Mouse (Mus musculus) G1E-ER4 (cell line): Measurements from ENCODE around the gene Fam92b. TPM values are rescaled to one million over a fixed set of nuclear protein-coding genes. Genes with fewer than 3 reads are reported as not detected.

Experiments used
- GATA1 ChIP-seq: IDR thresholded peaks from one replicate; pipeline ENCODE4 v1.8.0; 2012; ENCODE audit warnings: low read length, inconsistent platforms
- polyA plus RNA-seq: library from polyadenylated mRNA; stranded (reverse); fragments of >175 nt; gene quantifications from 2 replicates; pipeline ENCODE4 v1.2.3, GENCODE M21; 2012

Gene Fam92b
- polyA plus RNA-seq, 1 experiment: not detected

GRCm38 (mm10) chr8:120176605-120177004 is 661 bp downstream of the Fam92b start:
- TF ChIP-seq GATA1: no peak

GRCm38 (mm10) chr8:120174606-120175005 is 2.7 kb downstream of the Fam92b start:
- TF ChIP-seq GATA1: no peak

- TF ChIP-seq GATA1: no peak
These were observed 4.1 kb downstream of the Fam92b start for GRCm38 (mm10) chr8:120173195-120173594.

GRCm38 (mm10) chr8:120169119-120169518 is 8.1 kb downstream of the Fam92b start:
- no peak for TF ChIP-seq GATA1

- no peak for TF ChIP-seq GATA1
These were observed 9.4 kb downstream of the Fam92b start for GRCm38 (mm10) chr8:120167821-120168220.

- no peak for TF ChIP-seq GATA1
These were observed 10.1 kb downstream of the Fam92b start for GRCm38 (mm10) chr8:120167136-120167535.

GRCm38 (mm10) chr8:120164026-120164425 is 13.2 kb downstream of the Fam92b start:
- no peak for TF ChIP-seq GATA1

- no peak for TF ChIP-seq GATA1
These were observed 13.9 kb downstream of the Fam92b start for GRCm38 (mm10) chr8:120163376-120163775.

GRCm38 (mm10) chr8:120162404-120162752 is 14.9 kb downstream of the Fam92b start:
- TF ChIP-seq GATA1: no peak

GRCm38 (mm10) chr8:120161658-120162403 is 15.4 kb downstream of the Fam92b start:
- TF ChIP-seq GATA1: no peak

- no peak for TF ChIP-seq GATA1
These were observed 16.9 kb downstream of the Fam92b start for GRCm38 (mm10) chr8:120160366-120160765.

- no peak for TF ChIP-seq GATA1
These were observed 24.6 kb downstream of the Fam92b start for GRCm38 (mm10) chr8:120152636-120153035.

- no peak for TF ChIP-seq GATA1
These were observed 26.1 kb downstream of the Fam92b start for GRCm38 (mm10) chr8:120151151-120151550.

GRCm38 (mm10) chr8:120150028-120150427 is 27.2 kb downstream of the Fam92b start:
- TF ChIP-seq GATA1: no peak

- TF ChIP-seq GATA1: no peak
These were observed 31.2 kb downstream of the Fam92b start for GRCm38 (mm10) chr8:120146051-120146450.

GRCm38 (mm10) chr8:120144652-120145301 is 32.5 kb downstream of the Fam92b start:
- no peak for TF ChIP-seq GATA1

- no peak for TF ChIP-seq GATA1
These were observed 33.2 kb downstream of the Fam92b start for GRCm38 (mm10) chr8:120143911-120144651.

GRCm38 (mm10) chr8:120140769-120141168 is 36.5 kb downstream of the Fam92b start:
- TF ChIP-seq GATA1: no peak
